Mouse (Mus musculus) cerebellum, adult 2 months (tissue): ENCODE results near the gene Slc25a13. TPM values are rescaled to one million over a fixed set of nuclear protein-coding genes. Genes with fewer than 3 reads are reported as not detected.

ENCODE experiments used
- DNase-seq, 2 experiments: peaks; one replicate each; pipeline ENCODE4 v3.0.0; 2021
- H3K27ac ChIP-seq: fragments of 200-500 bp; 2 replicates; pipeline ENCODE4 v1.5.1; 2012; ENCODE audit warnings: low read length, control low read depth, inconsistent platforms; ENCODE audit not compliant: insufficient read depth
- H3K27me3 ChIP-seq: fragments of 200-500 bp; 2 replicates; pipeline ENCODE4 v1.6.1; 2012; ENCODE audit warnings: inconsistent platforms, mild to moderate bottlenecking, low read length, moderate library complexity; ENCODE audit not compliant: control insufficient read depth, insufficient read depth
- H3K4me1 ChIP-seq: fragments of 200-500 bp; 2 replicates; pipeline ENCODE4 v1.6.1; 2011; ENCODE audit warnings: low read length; ENCODE audit not compliant: control insufficient read depth, insufficient read depth
- H3K4me3 ChIP-seq: fragments of 200-500 bp; replicated peaks from 2 replicates; pipeline ENCODE3; 2011; ENCODE audit warnings: mild to moderate bottlenecking, low read depth, low read length, control low read depth; ENCODE audit not compliant: insufficient read depth
- CTCF ChIP-seq: fragments of 200-500 bp; IDR thresholded peaks from 2 replicates; pipeline ENCODE4 v1.5.1; 2011; ENCODE audit warnings: low read depth, mild to moderate bottlenecking, control low read depth, low read length, moderate library complexity, borderline replicate concordance; ENCODE audit not compliant: insufficient read depth
- POLR2A ChIP-seq: fragments of 200-500 bp; IDR thresholded peaks from 2 replicates; pipeline ENCODE4 v1.6.1; 2011; ENCODE audit warnings: low read length, control low read depth, borderline replicate concordance; ENCODE audit not compliant: insufficient read depth
- WGBS: fragments of 180-500 bp; shearing (Covaris S2); methylation state at CpG from one replicate; pipeline ENCODE4 v1.1.7; 2018; 5-methylcytosine and 5-hydroxymethylcytosine counted together
- polyA plus RNA-seq: library from polyadenylated mRNA; depleted of rRNA; stranded (reverse); fragments of >200 nt; gene quantifications from 2 replicates; pipeline ENCODE4 v1.2.3, GENCODE M21; 2012

The Slc25a13 gene
- polyA plus RNA-seq, 1 experiment = 5.8 TPM

DNA sequence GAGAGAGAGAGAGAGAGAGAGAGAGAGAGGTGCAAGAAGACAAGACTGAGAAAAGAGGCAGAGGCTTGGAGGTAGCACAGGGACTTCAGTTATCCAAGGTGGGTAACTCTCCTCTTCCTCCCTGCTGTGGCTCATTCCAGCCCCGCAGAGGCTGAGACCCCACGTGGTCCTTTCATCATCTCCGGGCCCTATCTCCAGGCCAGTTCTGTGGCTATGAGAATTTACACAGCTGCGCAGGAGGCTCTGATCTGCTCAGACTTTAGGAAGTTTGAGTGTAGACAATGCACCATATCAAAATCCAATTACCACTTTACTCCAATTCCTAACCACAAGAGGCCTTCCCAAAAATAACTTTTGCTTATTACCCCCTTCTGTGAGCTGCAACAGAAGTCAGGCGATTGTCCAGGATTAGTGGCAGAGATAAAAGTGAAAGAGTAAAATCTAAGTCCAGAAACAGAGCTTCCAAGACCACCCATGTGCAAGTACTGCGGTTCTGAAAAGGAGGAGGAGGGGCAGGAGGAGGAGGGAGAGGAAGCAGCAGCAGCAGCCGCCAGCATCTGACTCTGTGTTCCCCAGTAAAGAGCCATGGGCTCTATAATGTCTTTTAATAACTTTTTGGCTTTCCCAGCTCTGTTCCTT is 57.6 kb downstream of the Slc25a13 start:
- H3K27ac ChIP-seq = no peak overlapping the region
- no peak overlapping the region for H3K4me3 ChIP-seq
- no peaks in the 10 kb centered on the region for H3K27me3 ChIP-seq
- 32% methylated on average over 7 of the region's 7 CpGs for WGBS
- TF ChIP-seq CTCF (no peak), POLR2A (no peak)
- no peaks in the 10 kb centered on the region for H3K4me1 ChIP-seq
- no peak for DNase-seq

DNA sequence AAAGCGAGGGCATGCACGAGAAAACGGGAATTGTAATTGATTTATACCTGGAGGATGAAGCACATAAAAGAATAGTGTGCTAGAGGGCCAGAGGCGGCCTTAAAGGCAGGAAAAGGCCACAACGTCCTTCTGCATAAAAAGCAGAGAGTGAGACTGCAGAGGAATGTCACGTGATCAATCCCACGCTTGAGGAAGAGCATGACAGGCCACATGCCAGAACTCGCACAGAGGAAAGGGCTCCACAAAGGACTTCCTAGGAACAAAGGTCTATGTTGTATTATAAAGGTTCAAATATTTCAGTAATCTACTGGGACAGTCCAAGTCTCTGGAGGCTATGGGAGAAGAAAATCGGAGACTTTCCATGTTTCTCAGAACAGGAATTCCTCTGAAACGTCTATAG is 63.5 kb downstream of the Slc25a13 start:
- DNase-seq = no peak
- Histone ChIP-seq H3K4me1 (no peaks in the 10 kb centered on the region), H3K4me3 (no peak overlapping the region), H3K27ac (no peak overlapping the region), H3K27me3 (no peaks in the 10 kb centered on the region)
- no peak for TF ChIP-seq POLR2A
- no peak for TF ChIP-seq CTCF
- 73% methylated on average over 10 of the region's 10 CpGs for WGBS

DNA sequence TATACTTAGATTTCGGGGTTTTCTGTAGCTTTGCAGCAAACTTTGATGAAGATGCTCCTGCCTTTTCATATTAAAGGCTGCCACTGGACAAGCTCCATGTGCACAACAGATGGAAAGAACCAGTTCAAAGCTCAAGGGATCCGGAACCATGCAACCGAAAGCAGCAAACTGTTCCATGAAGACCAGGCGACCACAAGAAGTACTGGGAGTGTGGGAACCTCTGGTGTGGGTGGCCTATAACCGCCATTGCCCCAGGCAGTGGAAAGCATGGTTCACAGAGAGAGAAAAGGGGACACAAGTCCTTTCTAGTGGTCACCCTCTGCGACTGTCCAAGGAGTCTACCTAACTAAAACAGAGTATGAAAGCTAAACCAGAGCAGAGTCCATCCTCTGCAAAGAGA is 66.2 kb downstream of the Slc25a13 start:
- Histone ChIP-seq H3K4me3 (no peak overlapping the region), H3K27ac (no peak overlapping the region), H3K4me1 (no peaks in the 10 kb centered on the region), H3K27me3 (no peaks in the 10 kb centered on the region)
- TF ChIP-seq POLR2A (no peak), CTCF (no peak)
- DNase-seq = no peak
- 83% methylated on average over 6 of the region's 6 CpGs for WGBS

DNA sequence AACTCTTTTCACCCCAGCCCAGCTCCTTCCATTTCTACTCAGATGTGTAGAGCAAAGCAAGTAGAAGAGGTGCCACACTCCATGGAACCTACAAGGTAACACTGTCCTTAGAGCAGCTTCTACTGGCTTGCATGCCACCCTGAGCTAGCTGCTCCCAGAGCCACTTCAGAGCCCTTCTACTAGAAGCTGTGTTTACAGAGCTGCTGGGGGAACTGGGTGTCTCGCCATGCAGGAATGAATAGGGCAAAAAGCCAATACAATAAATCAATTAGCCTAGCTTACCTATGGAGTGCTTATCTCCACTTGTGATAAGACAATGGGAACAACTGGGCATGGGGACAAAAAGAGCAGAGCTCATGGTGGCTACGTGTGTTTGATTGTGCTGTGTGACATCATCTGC is 67.2 kb downstream of the Slc25a13 start:
- DNase-seq = no peak
- Histone ChIP-seq H3K4me3 (no peak overlapping the region), H3K27ac (no peak overlapping the region), H3K4me1 (no peaks in the 10 kb centered on the region), H3K27me3 (no peaks in the 10 kb centered on the region)
- TF ChIP-seq CTCF (no peak), POLR2A (no peak)
- WGBS = 77% methylated on average over 2 of the region's 2 CpGs

DNA sequence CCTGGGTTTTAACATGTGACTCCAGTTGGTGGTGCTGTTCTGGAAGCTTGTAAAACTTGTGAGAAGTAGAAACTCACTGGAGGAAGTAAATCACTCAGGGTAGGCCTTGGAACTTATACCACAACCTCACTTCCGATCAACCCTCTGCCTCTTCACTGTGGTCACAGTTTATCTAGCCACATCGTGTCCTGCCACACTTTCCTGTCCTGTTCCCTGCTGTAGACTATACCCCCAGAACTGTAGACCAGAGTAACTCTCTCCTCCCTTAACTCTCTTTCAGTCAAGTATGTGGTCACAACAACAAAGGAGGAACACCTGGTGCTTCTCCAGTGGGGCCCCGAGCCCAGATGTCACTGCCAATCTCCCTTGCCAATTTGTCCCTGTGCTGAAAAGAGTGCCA is 67.6 kb downstream of the Slc25a13 start:
- WGBS = 75% methylated on average over 3 of the region's 3 CpGs
- no peaks in the 10 kb centered on the region for H3K27me3 ChIP-seq
- no peak for DNase-seq
- no peak overlapping the region for H3K4me3 ChIP-seq
- no peak for TF ChIP-seq POLR2A
- TF ChIP-seq CTCF = no peak
- H3K27ac ChIP-seq = no peak overlapping the region
- H3K4me1 ChIP-seq = no peaks in the 10 kb centered on the region

DNA sequence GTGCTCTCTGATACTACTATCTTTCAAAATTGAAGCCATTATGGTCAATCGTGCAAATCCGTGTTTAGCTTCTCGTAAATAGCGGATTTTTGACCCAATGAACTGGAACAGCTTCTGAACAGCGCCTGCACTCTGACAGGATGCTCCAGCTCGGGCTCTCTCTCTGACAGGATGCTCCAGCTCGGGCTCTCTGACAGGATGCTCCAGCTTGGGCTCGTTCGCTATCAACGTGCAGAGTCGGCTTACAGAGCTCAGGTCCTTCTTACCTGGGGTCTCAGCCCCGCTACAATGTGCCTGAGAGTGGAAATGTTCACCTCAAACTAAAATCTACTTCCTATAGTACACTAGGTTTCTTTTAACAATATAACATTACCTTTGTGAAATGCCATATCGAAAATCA is 71.6 kb downstream of the Slc25a13 start:
- H3K27me3 ChIP-seq = no peaks in the 10 kb centered on the region
- H3K4me3 ChIP-seq = no peak overlapping the region
- TF ChIP-seq POLR2A (no peak), CTCF (no peak)
- H3K4me1 ChIP-seq = no peaks in the 10 kb centered on the region
- H3K27ac ChIP-seq = no peak overlapping the region
- 87% methylated on average over 13 of the region's 13 CpGs for WGBS
- no peak for DNase-seq

DNA sequence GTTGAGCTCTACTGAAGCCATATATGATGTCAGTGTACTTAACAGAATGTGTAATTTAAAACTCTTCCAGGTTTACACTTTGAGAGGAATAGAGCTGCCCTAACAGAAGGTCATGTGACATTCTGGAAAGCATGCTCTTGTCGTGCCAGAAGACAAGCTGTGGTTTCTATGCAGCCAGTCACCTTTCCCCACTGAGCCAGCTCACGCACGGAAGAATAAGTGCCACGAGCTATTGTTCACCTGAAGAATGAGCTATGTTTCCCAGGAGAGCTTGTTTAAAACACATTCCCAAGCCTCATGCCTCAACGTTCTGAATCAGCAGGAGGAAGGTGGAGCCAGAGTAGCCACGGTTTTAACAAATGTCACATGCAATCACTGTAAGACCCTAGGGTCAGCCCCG is 73.4 kb downstream of the Slc25a13 start:
- Histone ChIP-seq H3K27me3 (no peaks in the 10 kb centered on the region), H3K4me3 (no peak overlapping the region), H3K27ac (no peak overlapping the region), H3K4me1 (no peaks in the 10 kb centered on the region)
- TF ChIP-seq POLR2A (no peak), CTCF (no peak)
- 53% methylated on average over 7 of the region's 7 CpGs for WGBS
- DNase-seq = no peak

DNA sequence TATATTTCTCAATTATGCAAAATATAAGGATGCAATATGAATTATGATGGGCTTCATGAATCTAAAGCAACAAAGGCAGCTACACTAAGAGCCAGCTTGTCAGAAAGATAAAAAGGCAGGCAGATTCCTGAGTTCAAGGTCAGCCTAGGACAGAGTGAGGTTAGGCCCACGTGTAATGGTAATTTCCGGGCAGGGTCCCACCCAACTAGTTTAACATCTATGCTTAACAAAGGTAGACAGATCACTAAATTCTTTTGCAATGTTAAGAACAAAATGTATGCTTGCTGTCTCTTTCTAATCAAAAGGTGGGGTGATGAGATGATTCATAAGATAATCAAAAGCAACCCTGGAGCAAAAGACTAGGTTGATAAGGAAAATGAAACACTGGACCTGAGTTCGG is 76.6 kb downstream of the Slc25a13 start:
- H3K4me1 ChIP-seq = no peaks in the 10 kb centered on the region
- no peak overlapping the region for H3K4me3 ChIP-seq
- no peak overlapping the region for H3K27ac ChIP-seq
- whole genome bisulfite sequencing = 98% methylated on average over 3 of the region's 3 CpGs
- no peaks in the 10 kb centered on the region for H3K27me3 ChIP-seq
- TF ChIP-seq CTCF (no peak), POLR2A (no peak)
- no peak for DNase-seq

DNA sequence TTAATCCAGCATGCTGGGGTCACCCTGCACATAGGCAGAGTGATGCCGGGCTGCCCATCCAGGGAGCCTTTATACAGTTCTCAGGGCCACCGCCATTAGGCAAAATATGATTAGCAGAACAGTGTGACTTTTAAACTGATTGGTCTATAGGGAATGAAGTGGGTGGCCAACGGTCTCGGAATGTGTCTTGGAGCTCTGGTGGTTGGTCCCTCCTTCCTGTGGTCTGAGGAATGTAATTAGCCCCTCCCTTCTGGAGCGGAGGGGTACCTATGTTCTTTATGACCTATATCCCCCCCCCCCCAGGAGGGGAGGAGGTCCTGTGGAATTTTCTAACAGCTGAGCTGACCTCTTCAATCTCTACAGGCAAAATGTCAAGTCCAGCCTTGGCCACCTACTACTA is 77.9 kb downstream of the Slc25a13 start:
- WGBS = 91% methylated on average over 5 of the region's 5 CpGs
- TF ChIP-seq POLR2A = no peak
- no peak for TF ChIP-seq CTCF
- no peak for DNase-seq
- H3K27ac ChIP-seq = no peak overlapping the region
- no peaks in the 10 kb centered on the region for H3K4me1 ChIP-seq
- H3K27me3 ChIP-seq = no peaks in the 10 kb centered on the region
- no peak overlapping the region for H3K4me3 ChIP-seq
